Mouse (Mus musculus): Measurements from ENCODE around the gene Mia2. TPM values are rescaled to one million over a fixed set of nuclear protein-coding genes. Genes with fewer than 3 reads are reported as not detected.
"Not testable (repeated sequence)": the region's sequence is repeated elsewhere in the genome, so short reads cannot be mapped to it uniquely, and the experiment has no call there.

Gene Mia2
- polyA plus RNA-seq (2016; fragmentation: Nextera tagmentation; extraction: Ambion mirVana): 48.6 and 56.4 TPM in 2 replicates

- WGBS: 90% methylated on average over 19 of the region's 19 CpGs
- no peak within 1 kb of the TSS for H3K27ac ChIP-seq
- no peaks in the 10 kb centered on the region for H3K4me1 ChIP-seq
- H3K27me3 ChIP-seq (ENCODE audit: low read depth, poor library complexity, severe bottlenecking): no peaks in the 10 kb centered on the region
- DNase-seq (ENCODE audit: low spot score): no peak
- H3K4me3 ChIP-seq: no peak within 1 kb of the TSS
- no peaks in the 10 kb centered on the region for H3K9me3 ChIP-seq (replicated peaks)
- no peaks in the 10 kb centered on the region for H3K36me3 ChIP-seq
These were observed at the start of gene Mia2 for GRCm38 (mm10) chr12:59095104-59096025. Gene Mia2, plus strand, starts transcription at chr12:59095799.

DNA sequence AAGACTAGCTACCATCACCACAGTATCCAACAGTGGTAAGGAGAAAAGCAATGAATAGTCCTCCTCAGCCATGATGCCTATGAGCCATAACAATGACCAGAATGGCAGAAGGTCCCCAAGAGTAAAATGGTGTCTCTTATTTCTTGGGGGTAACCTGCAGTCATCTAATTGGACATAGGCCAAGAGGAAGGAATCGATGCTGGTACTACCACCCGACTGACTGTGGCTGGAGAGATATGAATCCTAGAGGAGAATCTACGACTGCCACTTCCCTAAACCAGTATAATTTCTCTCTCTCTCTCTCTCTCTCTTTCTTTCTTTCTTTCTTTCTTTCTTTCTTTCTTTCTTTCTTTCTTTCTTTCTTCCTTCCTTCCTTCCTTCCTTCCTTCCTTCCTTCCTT, 43.1 kb upstream of the Mia2 start:
- Histone ChIP-seq H3K27ac (no peak overlapping the region), H3K4me3 (no peak overlapping the region), H3K27me3 (ENCODE audit: low read depth, poor library complexity, severe bottlenecking) (no peaks in the 10 kb centered on the region), H3K9me3 (replicated peaks) (no peaks in the 10 kb centered on the region), H3K4me1 (no peaks in the 10 kb centered on the region), H3K36me3 (peaks cover 79% of the 10 kb centered on the region)
- no peak for DNase-seq (ENCODE audit: low spot score)
- 93% methylated on average over 3 of the region's 3 CpGs for WGBS

GRCm38 (mm10) chr12:59053166-59053565, 42.4 kb upstream of the Mia2 start:
- Histone ChIP-seq H3K4me1 (no peaks in the 10 kb centered on the region), H3K36me3 (peaks cover 79% of the 10 kb centered on the region), H3K9me3 (replicated peaks) (no peaks in the 10 kb centered on the region), H3K4me3 (no peak overlapping the region), H3K27me3 (ENCODE audit: low read depth, poor library complexity, severe bottlenecking) (no peaks in the 10 kb centered on the region), H3K27ac (no peak overlapping the region)
- 90% methylated on average over 5 of the region's 5 CpGs for WGBS
- DNase-seq (ENCODE audit: low spot score): no peak

GRCm38 (mm10) chr12:59053976-59054375, 41.6 kb upstream of the Mia2 start:
- Histone ChIP-seq H3K27ac (no peak overlapping the region), H3K4me1 (no peaks in the 10 kb centered on the region), H3K27me3 (ENCODE audit: low read depth, poor library complexity, severe bottlenecking) (no peaks in the 10 kb centered on the region), H3K4me3 (no peak overlapping the region), H3K9me3 (replicated peaks) (no peaks in the 10 kb centered on the region), H3K36me3 (peaks cover 79% of the 10 kb centered on the region)
- DNase-seq (ENCODE audit: low spot score): no peak

- no peak for DNase-seq (ENCODE audit: low spot score)
- Histone ChIP-seq H3K27me3 (ENCODE audit: low read depth, poor library complexity, severe bottlenecking) (no peaks in the 10 kb centered on the region), H3K4me3 (no peak overlapping the region), H3K9me3 (replicated peaks) (no peaks in the 10 kb centered on the region), H3K4me1 (peaks cover 10% of the 10 kb centered on the region), H3K27ac (no peak overlapping the region), H3K36me3 (peaks cover 72% of the 10 kb centered on the region)
- 85% methylated on average over 4 of the region's 4 CpGs for WGBS
These were observed 40.3 kb upstream of the Mia2 start for GRCm38 (mm10) chr12:59055196-59055850.

DNA sequence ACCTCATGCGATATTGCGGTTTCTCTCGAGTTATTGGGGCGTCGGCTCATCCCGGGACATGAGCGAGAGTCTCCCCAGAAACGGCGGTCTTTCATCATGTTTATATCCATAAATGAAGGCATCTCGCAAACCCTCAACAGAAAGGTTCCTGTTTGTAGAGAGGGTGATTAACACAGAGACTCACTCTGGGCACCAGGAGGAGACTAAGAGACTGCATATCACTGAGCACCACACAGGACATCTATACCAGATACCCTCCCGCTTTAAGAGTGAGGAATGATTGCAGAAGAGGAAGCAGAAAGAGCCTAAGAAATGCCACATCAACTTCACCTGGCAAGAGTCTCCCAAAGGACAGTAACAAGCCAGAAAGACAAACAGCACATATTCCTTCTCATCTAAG, 39.4 kb upstream of the Mia2 start:
- H3K36me3 ChIP-seq: peaks cover 70% of the 10 kb centered on the region
- 98% methylated on average over 11 of the region's 11 CpGs for WGBS

DNA sequence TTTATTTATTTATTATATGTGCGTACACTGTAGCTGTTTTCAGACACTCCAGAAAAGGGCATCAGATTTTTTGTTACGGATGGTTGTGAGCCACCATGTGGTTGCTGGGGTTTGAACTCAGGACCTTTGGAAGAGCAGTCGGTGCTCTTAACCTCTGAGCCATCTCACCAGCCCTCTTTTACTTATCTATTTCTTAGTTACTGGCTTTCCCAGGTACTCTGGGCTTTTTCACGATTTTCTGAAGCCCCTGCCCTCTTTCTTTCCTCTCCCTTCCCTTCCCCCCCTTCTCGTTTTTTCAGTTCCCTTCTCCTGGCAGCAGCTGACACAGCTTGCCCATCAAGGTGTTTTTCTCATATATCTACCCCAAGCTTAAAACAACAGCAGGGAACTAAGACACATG, 37.4 kb upstream of the Mia2 start:
- H3K4me3 ChIP-seq; DNase-seq (ENCODE audit: low spot score); H3K27me3 ChIP-seq (ENCODE audit: low read depth, poor library complexity, severe bottlenecking); H3K27ac ChIP-seq; H3K9me3 ChIP-seq (replicated peaks): not testable (repeated sequence)
- Histone ChIP-seq H3K36me3 (peaks cover 56% of the 10 kb centered on the region), H3K4me1 (peaks cover 15% of the 10 kb centered on the region)
- 88% methylated on average over 5 of the region's 5 CpGs for WGBS

More for the DNA sequence above, 39.4 kb upstream of the Mia2 start:
- Histone ChIP-seq H3K27ac (no peak overlapping the region), H3K4me1 (peaks cover 13% of the 10 kb centered on the region), H3K4me3 (no peak overlapping the region), H3K27me3 (ENCODE audit: low read depth, poor library complexity, severe bottlenecking) (no peaks in the 10 kb centered on the region), H3K9me3 (replicated peaks) (no peaks in the 10 kb centered on the region)
- DNase-seq (ENCODE audit: low spot score): no peak

- H3K9me3 ChIP-seq (replicated peaks): no peaks in the 10 kb centered on the region
- H3K36me3 ChIP-seq: peaks cover 40% of the 10 kb centered on the region
- H3K27ac ChIP-seq: peak overlapping the region; percentile 97
- no peak for DNase-seq (ENCODE audit: low spot score)
- 71% methylated on average over 4 of the region's 4 CpGs for whole genome bisulfite sequencing
- no peaks in the 10 kb centered on the region for H3K27me3 ChIP-seq (ENCODE audit: low read depth, poor library complexity, severe bottlenecking)
- peak overlapping the region; percentile 87 for H3K4me3 ChIP-seq
- peaks cover 15% of the 10 kb centered on the region for H3K4me1 ChIP-seq
These were observed 35.3 kb upstream of the Mia2 start for GRCm38 (mm10) chr12:59060322-59060721.

- peak; percentile 90 for DNase-seq (ENCODE audit: low spot score)
- Histone ChIP-seq H3K9me3 (replicated peaks) (no peaks in the 10 kb centered on the region), H3K27me3 (ENCODE audit: low read depth, poor library complexity, severe bottlenecking) (no peaks in the 10 kb centered on the region), H3K4me3 (peak within 1 kb of the TSS; percentile 87), H3K36me3 (peaks cover 32% of the 10 kb centered on the region), H3K4me1 (peaks cover 18% of the 10 kb centered on the region), H3K27ac (peak within 1 kb of the TSS; percentile 97)
- WGBS: under 1% methylated on average over 49 of the region's 49 CpGs
These were observed 34.5 kb upstream of the Mia2 start, which contains the start of gene Trappc6b for GRCm38 (mm10) chr12:59060993-59061595. Gene Trappc6b, minus strand, starts transcription at chr12:59061472.

- Histone ChIP-seq H3K36me3 (peaks cover 20% of the 10 kb centered on the region), H3K4me1 (peaks cover 19% of the 10 kb centered on the region), H3K27ac (no peak overlapping the region), H3K27me3 (ENCODE audit: low read depth, poor library complexity, severe bottlenecking) (no peaks in the 10 kb centered on the region), H3K9me3 (replicated peaks) (no peaks in the 10 kb centered on the region), H3K4me3 (no peak overlapping the region)
- 82% methylated on average over 8 of the region's 8 CpGs for WGBS
- no peak for DNase-seq (ENCODE audit: low spot score)
These were observed 30.8 kb upstream of the Mia2 start for GRCm38 (mm10) chr12:59064837-59065236.

DNA sequence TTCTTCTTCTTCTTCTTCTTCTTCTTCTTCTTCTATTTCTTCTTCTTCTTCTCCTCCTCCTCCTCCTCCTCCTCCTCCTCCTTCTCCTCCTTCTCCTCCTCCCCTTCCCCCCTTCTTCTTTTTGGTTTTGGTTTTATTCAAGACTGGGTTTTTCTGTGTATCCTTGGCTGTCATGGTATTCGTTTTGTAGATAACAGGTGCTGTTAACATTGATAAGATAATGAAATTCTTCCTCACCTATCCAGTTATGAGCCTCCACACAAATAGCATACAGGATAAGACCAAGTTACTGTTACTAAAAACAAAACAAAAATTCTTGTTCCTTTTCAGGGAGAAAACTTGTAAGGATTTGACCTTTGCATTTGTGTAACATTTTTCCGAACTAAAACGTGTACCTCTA, 29.8 kb upstream of the Mia2 start:
- H3K4me3 ChIP-seq: peak overlapping the region; percentile 84
- H3K9me3 ChIP-seq (replicated peaks): no peaks in the 10 kb centered on the region
- H3K27me3 ChIP-seq (ENCODE audit: low read depth, poor library complexity, severe bottlenecking): no peaks in the 10 kb centered on the region
- H3K36me3 ChIP-seq: peaks cover 30% of the 10 kb centered on the region
- peaks cover 13% of the 10 kb centered on the region for H3K4me1 ChIP-seq
- WGBS: 79% methylated on average over 3 of the region's 3 CpGs
- DNase-seq (ENCODE audit: low spot score): no peak
- H3K27ac ChIP-seq: peak overlapping the region; percentile 95

- H3K9me3 ChIP-seq (replicated peaks): no peaks in the 10 kb centered on the region
- peak; percentile 96 for DNase-seq (ENCODE audit: low spot score)
- WGBS: under 1% methylated on average over 43 of the region's 43 CpGs
- peaks cover 37% of the 10 kb centered on the region for H3K36me3 ChIP-seq
- peak within 1 kb of the TSS; percentile 84 for H3K4me3 ChIP-seq
- H3K27me3 ChIP-seq (ENCODE audit: low read depth, poor library complexity, severe bottlenecking): no peaks in the 10 kb centered on the region
- peaks cover 10% of the 10 kb centered on the region for H3K4me1 ChIP-seq
- H3K27ac ChIP-seq: peak within 1 kb of the TSS; percentile 95
These were observed 29.0 kb upstream of the Mia2 start, which contains the start of gene Pnn for GRCm38 (mm10) chr12:59066448-59067077. Gene Pnn, plus strand, starts transcription at chr12:59066884.
